Mouse (Mus musculus) stomach, embryonic 14.5 days (tissue): Measurements from ENCODE around the gene Kdm4d. TPM values are rescaled to one million over a fixed set of nuclear protein-coding genes. Genes with fewer than 3 reads are reported as not detected.

Source experiments
- ATAC-seq: fragments of 200-750 bp; cut with Nextera tagmentation; 2 replicates; pipeline ENCODE4 v1.8.0; 2017; ENCODE audit warnings: low read depth, moderate TSS enrichment; ENCODE audit not compliant: insufficient number of reproducible peaks, insufficient read depth, low FRiP score
- H3K27ac ChIP-seq: fragments of 300-500 bp; sonication (generic); 2 replicates; pipeline ENCODE4 v1.5.1; 2014; ENCODE audit warnings: mild to moderate bottlenecking, low read length, moderate library complexity, mixed read lengths
- H3K27me3 ChIP-seq: fragments of 300-500 bp; sonication (generic); 2 replicates; pipeline ENCODE4 v1.6.1; 2014; ENCODE audit warnings: low read length, control low read depth, mixed read lengths; ENCODE audit not compliant: control insufficient read depth, insufficient read depth
- H3K36me3 ChIP-seq: fragments of 300-500 bp; sonication (generic); 2 replicates; pipeline ENCODE4 v1.6.1; 2014; ENCODE audit warnings: mild to moderate bottlenecking, control low read depth, low read length, moderate library complexity, mixed read lengths; ENCODE audit not compliant: control insufficient read depth, insufficient read depth
- H3K4me1 ChIP-seq: fragments of 300-500 bp; sonication (generic); 2 replicates; pipeline ENCODE4 v1.6.1; 2014; ENCODE audit warnings: low read length, control low read depth, mixed read lengths; ENCODE audit not compliant: control insufficient read depth, insufficient read depth
- H3K4me2 ChIP-seq: fragments of 300-500 bp; sonication (generic); replicated peaks from 2 replicates; pipeline ENCODE4 v1.6.1; 2014; ENCODE audit warnings: low read depth, low read length, control low read depth
- H3K4me3 ChIP-seq: fragments of 300-500 bp; sonication (generic); 2 replicates; pipeline ENCODE4 v1.5.1; 2014; ENCODE audit warnings: low read depth, low read length, control low read depth
- H3K9ac ChIP-seq: fragments of 300-500 bp; sonication (generic); replicated peaks from 2 replicates; pipeline ENCODE4 v1.6.1; 2014; ENCODE audit warnings: low read depth, mild to moderate bottlenecking, control low read depth, low read length, moderate library complexity, mixed read lengths
- H3K9me3 ChIP-seq: fragments of 300-500 bp; sonication (generic); 2 replicates; pipeline ENCODE4 v1.6.1; 2016; ENCODE audit warnings: low read depth, low read length, control low read depth; ENCODE audit not compliant: control insufficient read depth
- WGBS: fragments of 180-500 bp; shearing (Covaris S2); extraction: QIAGEN DNeasy Blood & Tissue Kit; methylation state at CpG from one replicate; pipeline ENCODE4 v1.1.7; 2014; 5-methylcytosine and 5-hydroxymethylcytosine counted together
- polyA plus RNA-seq: library from polyadenylated mRNA; unstranded; fragments of >200 nt; fragmentation: Nextera tagmentation; extraction: Ambion mirVana; gene quantifications from 2 replicates; pipeline ENCODE4 v1.2.1, GENCODE M21; 2014

The Kdm4d gene
- polyA plus RNA-seq, 1 experiment from 2014 or later: 0.38 TPM

DNA sequence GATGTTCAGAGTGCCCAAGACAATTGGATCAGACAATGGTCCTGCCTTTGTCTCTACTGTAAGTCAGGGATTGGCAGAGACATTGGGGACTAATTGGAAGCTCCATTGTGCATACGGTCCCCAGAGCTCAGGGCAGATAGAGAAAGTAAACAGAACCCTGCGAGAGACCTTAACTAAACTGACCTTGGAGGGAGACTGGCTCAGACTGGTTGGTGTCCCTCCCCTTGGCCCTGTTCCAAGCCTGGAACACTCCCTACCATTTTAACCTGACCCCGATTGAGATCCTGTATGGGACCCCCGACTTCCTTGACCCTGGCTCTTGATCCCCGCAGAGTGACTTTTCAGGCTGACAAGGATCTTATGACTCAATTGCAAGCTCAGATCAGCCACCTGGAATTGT lies 29.7 kb upstream of the Kdm4d start:
- peak; percentile 87 for ATAC-seq
- no peak overlapping the region for H3K4me3 ChIP-seq
- no peak overlapping the region for H3K4me2 ChIP-seq
- no peaks in the 10 kb centered on the region for H3K36me3 ChIP-seq
- 41% methylated on average over 5 of the region's 5 CpGs for WGBS
- no peaks in the 10 kb centered on the region for H3K27me3 ChIP-seq
- H3K9me3 ChIP-seq: no peaks in the 10 kb centered on the region
- H3K27ac ChIP-seq: no peak overlapping the region
- H3K4me1 ChIP-seq: no peaks in the 10 kb centered on the region
- H3K9ac ChIP-seq: no peak overlapping the region

DNA sequence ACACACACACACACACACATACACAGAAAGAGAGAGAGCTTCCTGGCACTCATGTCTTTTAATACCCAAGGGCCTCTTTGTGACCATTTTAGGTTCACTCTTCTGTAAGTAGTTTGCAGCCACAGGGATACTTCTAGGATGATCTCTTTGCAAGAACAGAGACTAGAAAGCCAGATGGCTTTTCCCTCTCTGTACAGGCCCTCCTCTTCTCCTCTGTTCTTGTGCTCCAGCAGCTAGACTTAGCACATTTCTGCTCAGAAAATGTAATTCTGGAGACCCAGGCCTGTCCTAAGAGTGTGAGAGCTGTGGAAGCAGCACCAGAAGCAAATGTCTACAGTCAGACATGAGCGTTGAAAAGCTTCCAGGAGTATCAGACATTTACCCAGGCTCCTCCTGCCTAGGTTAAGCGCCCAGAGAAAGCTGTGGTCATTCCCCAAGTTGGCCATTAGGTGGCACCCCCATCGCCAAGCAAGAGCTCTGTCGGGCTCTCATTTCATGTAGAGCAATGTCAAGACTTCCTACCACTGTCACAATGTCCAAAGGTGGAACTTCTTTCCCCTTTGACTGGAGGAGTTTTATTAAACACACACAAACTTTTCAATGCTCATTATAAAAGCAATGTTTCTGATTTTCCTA lies 23.2 kb upstream of the Kdm4d start:
- Histone ChIP-seq H3K9me3 (no peaks in the 10 kb centered on the region), H3K36me3 (no peaks in the 10 kb centered on the region), H3K9ac (no peak overlapping the region), H3K27ac (no peak overlapping the region), H3K4me1 (no peaks in the 10 kb centered on the region; the same call in 1 of the 2 replicates), H3K4me3 (no peak overlapping the region), H3K27me3 (no peaks in the 10 kb centered on the region), H3K4me2 (no peak overlapping the region)
- 0 out of 2 replicates have a peak, but pooled peaks have one; percentile 46 for ATAC-seq
- WGBS: 10% methylated on average over 4 of the region's 4 CpGs

DNA sequence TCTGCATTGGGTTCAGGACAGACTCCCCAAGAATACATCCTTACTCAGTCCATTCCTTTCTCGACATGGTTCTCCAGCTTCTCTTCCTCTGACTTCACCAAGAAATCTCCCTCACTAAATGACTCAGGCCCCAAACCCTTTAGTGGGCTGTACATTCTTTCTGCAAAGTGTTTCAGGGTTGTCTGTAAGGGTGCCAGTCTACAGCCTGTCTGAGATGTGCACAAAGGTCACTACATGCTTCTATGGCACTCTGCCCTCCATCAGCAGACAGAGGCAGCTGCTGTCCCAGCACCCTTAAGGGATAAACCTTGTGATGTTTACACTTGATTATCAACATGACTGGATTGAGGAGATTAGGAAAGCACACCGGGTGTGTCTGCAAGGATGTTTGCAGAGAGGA lies 21.4 kb upstream of the Kdm4d start:
- 36% methylated on average over 2 of the region's 2 CpGs for WGBS
- no peak for ATAC-seq
- Histone ChIP-seq H3K9me3 (no peaks in the 10 kb centered on the region), H3K4me2 (no peak overlapping the region), H3K27ac (no peak overlapping the region), H3K27me3 (no peaks in the 10 kb centered on the region), H3K36me3 (no peaks in the 10 kb centered on the region), H3K4me1 (no peaks in the 10 kb centered on the region; the same call in 1 of the 2 replicates), H3K4me3 (no peak overlapping the region), H3K9ac (no peak overlapping the region)

DNA sequence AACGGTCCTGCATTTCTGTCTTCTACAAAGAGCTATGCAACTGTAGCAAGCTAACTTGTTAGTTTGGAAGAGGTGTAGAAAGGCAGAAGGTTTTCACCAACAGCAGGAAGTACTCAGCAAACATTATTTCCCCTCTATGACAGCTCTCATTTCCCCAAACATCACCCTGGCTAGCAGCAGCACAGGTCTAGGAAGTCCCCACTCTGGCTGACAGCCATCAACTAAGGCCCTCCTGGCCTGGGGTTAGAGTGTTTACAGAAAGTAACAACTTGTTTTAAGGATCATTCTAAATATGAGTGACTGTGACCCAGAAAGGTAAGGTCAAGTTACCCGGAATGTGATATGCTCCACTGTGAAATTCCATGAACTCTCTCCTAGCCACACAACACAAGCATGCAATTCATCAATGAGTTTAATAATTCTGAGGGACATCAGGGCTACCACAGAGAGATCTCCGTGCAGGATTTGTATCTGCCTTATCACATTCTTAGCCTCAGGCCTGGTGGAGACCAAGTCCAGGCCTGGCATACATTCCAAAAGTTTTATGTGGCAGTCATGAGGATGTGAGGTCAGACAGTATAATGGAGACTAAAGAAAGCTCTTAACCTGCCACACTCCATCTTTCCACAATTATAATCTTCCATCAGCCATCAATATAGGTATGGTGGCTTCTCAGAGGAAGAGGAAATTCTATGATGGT lies 20.8 kb upstream of the Kdm4d start:
- H3K4me1 ChIP-seq: no peaks in the 10 kb centered on the region; the same call in 1 of the 2 replicates
- no peaks in the 10 kb centered on the region for H3K27me3 ChIP-seq
- no peak overlapping the region for H3K27ac ChIP-seq
- H3K9me3 ChIP-seq: no peaks in the 10 kb centered on the region
- 31% methylated on average over 3 of the region's 3 CpGs for WGBS
- no peaks in the 10 kb centered on the region for H3K36me3 ChIP-seq
- H3K4me3 ChIP-seq: no peak overlapping the region
- no peak overlapping the region for H3K4me2 ChIP-seq
- no peak overlapping the region for H3K9ac ChIP-seq
- ATAC-seq: no peak

DNA sequence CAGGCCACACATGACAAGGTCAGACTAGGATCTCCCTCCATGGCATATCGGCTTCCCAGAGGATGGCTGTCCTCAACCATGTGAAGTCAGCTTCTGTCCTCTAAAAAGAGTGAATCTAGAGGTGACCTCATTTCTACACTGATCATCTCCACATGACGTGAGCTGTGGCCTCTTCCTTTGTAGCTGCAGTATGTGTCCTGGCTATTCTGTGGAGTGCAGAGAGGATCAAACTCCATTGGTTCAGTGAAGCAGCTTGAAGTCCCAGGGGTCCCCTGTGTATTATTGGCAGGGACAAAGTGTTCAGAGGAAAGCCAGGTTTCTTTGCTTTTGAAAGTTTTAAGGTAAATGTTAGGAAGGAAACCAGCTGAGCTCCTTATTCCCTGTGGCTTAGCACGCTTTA lies 17.8 kb upstream of the Kdm4d start:
- Histone ChIP-seq H3K27ac (no peak overlapping the region), H3K36me3 (no peaks in the 10 kb centered on the region), H3K4me1 (no peaks in the 10 kb centered on the region; the same call in 1 of the 2 replicates), H3K27me3 (no peaks in the 10 kb centered on the region), H3K9ac (no peak overlapping the region), H3K9me3 (no peaks in the 10 kb centered on the region), H3K4me2 (no peak overlapping the region), H3K4me3 (no peak overlapping the region)
- no peak for ATAC-seq
- 83% methylated on average over 3 of the region's 3 CpGs for WGBS

DNA sequence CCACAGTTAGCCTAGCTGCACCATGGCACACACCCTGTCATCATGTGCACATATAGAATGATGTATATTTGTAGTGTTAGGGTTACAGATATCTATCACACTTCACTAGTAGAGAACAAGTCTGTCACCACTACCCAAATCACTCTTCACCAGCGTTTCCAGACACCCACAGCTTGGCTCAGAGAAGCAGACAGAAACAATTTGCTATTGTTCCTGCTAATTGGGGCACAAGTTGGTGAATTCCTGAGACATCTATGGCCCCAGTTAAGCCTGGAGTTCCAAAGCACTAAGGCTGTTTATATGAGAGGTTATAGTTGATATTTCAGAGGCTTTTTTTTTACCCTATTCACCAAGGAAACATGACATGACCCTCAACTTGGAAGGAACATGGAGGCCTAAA lies 17.0 kb upstream of the Kdm4d start:
- Histone ChIP-seq H3K9me3 (no peaks in the 10 kb centered on the region), H3K27ac (no peak overlapping the region), H3K9ac (no peak overlapping the region), H3K36me3 (no peaks in the 10 kb centered on the region), H3K4me2 (no peak overlapping the region), H3K4me3 (no peak overlapping the region), H3K27me3 (no peaks in the 10 kb centered on the region), H3K4me1 (no peaks in the 10 kb centered on the region; the same call in 1 of the 2 replicates)
- no peak for ATAC-seq
- 64% methylated on average over 1 of the region's 1 CpGs for WGBS

DNA sequence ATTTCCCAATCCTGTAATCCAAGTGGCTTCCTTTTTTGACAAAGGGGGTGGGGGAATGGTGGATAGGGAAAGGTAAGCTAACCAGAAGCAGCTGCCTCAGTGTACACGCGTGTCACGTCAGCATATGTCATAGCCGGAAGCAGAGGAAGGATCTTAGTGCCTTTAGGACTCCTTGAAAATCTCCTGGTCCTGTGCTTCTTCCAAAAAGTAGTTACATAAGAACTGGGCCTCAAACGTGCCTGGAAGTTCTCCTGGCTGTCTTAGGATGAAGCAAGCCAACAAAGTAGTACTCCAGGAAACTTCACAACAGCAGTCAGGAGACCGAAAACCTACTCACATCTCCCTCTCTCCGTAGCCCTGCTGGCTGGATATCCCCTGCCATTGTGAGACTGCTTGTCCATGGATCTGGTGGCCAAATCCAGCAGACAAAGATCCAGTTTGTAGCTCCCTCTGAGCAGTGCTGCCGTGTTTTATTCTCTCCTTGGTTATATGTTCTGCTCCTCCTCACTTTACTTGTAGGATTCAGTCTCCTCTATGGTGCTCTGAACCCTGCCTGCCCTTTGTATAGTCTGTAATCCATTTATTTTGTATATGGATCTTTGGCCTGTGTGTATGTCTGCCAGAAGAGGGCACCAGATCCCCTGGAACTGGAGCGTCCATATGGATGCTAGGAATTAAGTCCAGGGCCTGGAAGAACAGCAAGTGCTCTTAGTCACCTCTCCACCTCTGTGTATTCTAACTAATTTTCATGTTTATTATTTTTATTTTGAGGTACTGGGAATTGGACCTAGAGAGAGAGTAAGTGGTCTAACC lies 12.6 kb upstream of the Kdm4d start:
- H3K4me3 ChIP-seq: no peak overlapping the region
- 75% methylated on average over 9 of the region's 9 CpGs for WGBS
- H3K4me2 ChIP-seq: no peak overlapping the region
- H3K36me3 ChIP-seq: peaks cover 29% of the 10 kb centered on the region
- H3K4me1 ChIP-seq: no peaks in the 10 kb centered on the region
- ATAC-seq: no peak
- H3K27me3 ChIP-seq: no peaks in the 10 kb centered on the region
- H3K27ac ChIP-seq: no peak overlapping the region
- no peak overlapping the region for H3K9ac ChIP-seq
- H3K9me3 ChIP-seq: no peaks in the 10 kb centered on the region

DNA sequence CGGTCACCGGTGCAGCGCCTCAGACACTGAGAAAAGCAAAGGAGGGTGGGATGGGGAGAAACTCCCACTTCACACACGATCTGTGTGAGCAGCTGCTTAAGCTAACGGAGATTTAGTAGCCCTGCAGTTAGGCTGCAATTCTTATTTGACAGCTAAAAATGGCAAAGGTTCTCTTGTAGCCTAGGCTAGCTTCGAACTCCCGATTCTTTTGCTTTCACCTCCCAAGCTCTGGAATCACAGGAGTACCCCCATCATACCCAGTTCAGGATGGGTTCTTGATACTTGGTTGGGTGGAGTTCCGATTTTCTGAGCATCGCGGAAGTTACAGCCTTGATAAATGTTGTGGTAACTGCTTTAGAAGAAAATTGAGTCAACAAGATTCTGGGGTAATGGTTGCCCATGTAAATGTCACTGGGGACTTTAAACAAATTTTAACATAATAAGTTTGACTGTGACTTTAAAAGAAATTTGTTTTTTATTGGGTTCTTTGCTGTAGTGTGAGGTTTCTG lies 688 bp upstream of the Kdm4d start:
- Histone ChIP-seq H3K9me3 (no peaks in the 10 kb centered on the region), H3K4me1 (no peaks in the 10 kb centered on the region), H3K27ac (no peak overlapping the region; the same call in 1 of the 2 replicates), H3K36me3 (peaks cover 36% of the 10 kb centered on the region), H3K4me2 (peak overlapping the region; percentile 73), H3K9ac (peak overlapping the region; percentile 76), H3K27me3 (no peaks in the 10 kb centered on the region), H3K4me3 (peak overlapping the region; percentile 76)
- ATAC-seq: no peak
- WGBS: 3% methylated on average over 10 of the region's 10 CpGs
